Mouse (Mus musculus): ENCODE results near the gene Tnp2. TPM values are rescaled to one million over a fixed set of nuclear protein-coding genes. Genes with fewer than 3 reads are reported as not detected.

The Tnp2 gene
- total RNA-seq, 2 experiments from 2014 or later: not detected

GRCm38 (mm10) chr16:10796034-10796433, 7.6 kb upstream of the Tnp2 start, which contains the start of gene Prm2:
Gene Prm2, minus strand, starts transcription at chr16:10796134.
- intact Hi-C loops (cut with DNase I): no loop called here
- DNase-seq: no peak

GRCm38 (mm10) chr16:10790702-10791101, 2.2 kb upstream of the Tnp2 start, which contains the start of gene Prm3:
Gene Prm3, minus strand, starts transcription at chr16:10790914.
- no peak for DNase-seq
- intact Hi-C loops (cut with DNase I): no loop called here

GRCm38 (mm10) chr16:10788866-10789265, 406 bp upstream of the Tnp2 start:
- DNase-seq: no peak
- intact Hi-C loops (cut with DNase I): loop anchor here (5.0 kb wide), 2 partner anchors 58 to 78 kb away; no protein-coding TSS in a partner anchor

- intact Hi-C loops (cut with DNase I): loop anchor here (5.0 kb wide), 2 partner anchors 60 to 80 kb away; no protein-coding TSS in a partner anchor
These were observed 857 bp downstream of the Tnp2 start for GRCm38 (mm10) chr16:10787548-10788058.

GRCm38 (mm10) chr16:10786782-10787547, 1.5 kb downstream of the Tnp2 start:
- intact Hi-C loops (cut with DNase I): loop anchor here (1.0 to 5.0 kb wide), 3 partner anchors 60 to 147 kb away; no protein-coding TSS in a partner anchor
- peak in 1 of 2 experiments; percentile 29 for DNase-seq

More at GRCm38 (mm10) chr16:10787548-10788058, 857 bp downstream of the Tnp2 start:
- DNase-seq: no peak

- peak; percentile 78 to 86 for DNase-seq
- intact Hi-C loops (cut with DNase I): loop anchor here (1.0 to 5.0 kb wide), 3 partner anchors 61 to 146 kb away; no protein-coding TSS in a partner anchor
These were observed 2.2 kb downstream of the Tnp2 start for GRCm38 (mm10) chr16:10786288-10786687.

- peak; percentile 87 to 88 for DNase-seq
- intact Hi-C loops (cut with DNase I): loop anchor here (1.0 to 5.0 kb wide), 5 partner anchors 62 to 215 kb away; no protein-coding TSS in a partner anchor
These were observed 2.9 kb downstream of the Tnp2 start, which contains the start of gene Socs1 for GRCm38 (mm10) chr16:10785371-10786231. Gene Socs1, minus strand, starts transcription at chr16:10785536.

- DNase-seq: peak; percentile 95 to 98
- intact Hi-C loops (cut with DNase I): loop anchor here (1.0 to 5.0 kb wide), 4 partner anchors 62 to 214 kb away; no protein-coding TSS in a partner anchor
These were observed 3.6 kb downstream of the Tnp2 start for GRCm38 (mm10) chr16:10784793-10785370.

GRCm38 (mm10) chr16:10783883-10784792, 4.3 kb downstream of the Tnp2 start:
- DNase-seq: peak; percentile 48 to 61
- intact Hi-C loops (cut with DNase I): loop anchor here (2.0 kb wide), 1 partner anchor 213 kb away; no protein-coding TSS in a partner anchor

- intact Hi-C loops (cut with DNase I): no loop called here
- no peak for DNase-seq
These were observed 5.0 kb downstream of the Tnp2 start for GRCm38 (mm10) chr16:10783451-10783850.

- intact Hi-C loops (cut with DNase I): no loop called here
These were observed 5.4 kb downstream of the Tnp2 start for GRCm38 (mm10) chr16:10783152-10783434.

GRCm38 (mm10) chr16:10782377-10783151, 5.9 kb downstream of the Tnp2 start:
- DNase-seq: no peak
- intact Hi-C loops (cut with DNase I): no loop called here

More at GRCm38 (mm10) chr16:10783152-10783434, 5.4 kb downstream of the Tnp2 start:
- no peak for DNase-seq

GRCm38 (mm10) chr16:10781862-10782371, 6.5 kb downstream of the Tnp2 start:
- intact Hi-C loops (cut with DNase I): no loop called here
- DNase-seq: no peak

GRCm38 (mm10) chr16:10780631-10781120, 7.8 kb downstream of the Tnp2 start:
- no peak for DNase-seq
- intact Hi-C loops (cut with DNase I): no loop called here

- no peak for DNase-seq
- intact Hi-C loops (cut with DNase I): no loop called here
These were observed 10.8 kb downstream of the Tnp2 start for GRCm38 (mm10) chr16:10777579-10778160.

- DNase-seq: no peak
- intact Hi-C loops (cut with DNase I): no loop called here
These were observed 12.1 kb downstream of the Tnp2 start for GRCm38 (mm10) chr16:10776322-10776721.

GRCm38 (mm10) chr16:10774726-10775125, 13.7 kb downstream of the Tnp2 start:
- DNase-seq: no peak
- intact Hi-C loops (cut with DNase I): no loop called here

GRCm38 (mm10) chr16:10773543-10773942, 14.9 kb downstream of the Tnp2 start:
- intact Hi-C loops (cut with DNase I): no loop called here
- no peak for DNase-seq

All from heart, postnatal 14 days (tissue).